Mouse (Mus musculus): Measurements from ENCODE around the gene Ociad2. TPM values are rescaled to one million over a fixed set of nuclear protein-coding genes. Genes with fewer than 3 reads are reported as not detected.
"Not testable (repeated sequence)": the region's sequence is repeated elsewhere in the genome, so short reads cannot be mapped to it uniquely, and the experiment has no call there.

Gene Ociad2
- total RNA-seq, 2 experiments from 2014 or later: 12.6 to 14.0 TPM

GRCm38 (mm10) chr5:73355393-73355792 lies 14.6 kb upstream of the Ociad2 start:
- no peak for DNase-seq (ENCODE audit: low spot score in 2 of 2)

GRCm38 (mm10) chr5:73353978-73354377 lies 13.2 kb upstream of the Ociad2 start:
- no peak for DNase-seq (ENCODE audit: low spot score in 2 of 2)

GRCm38 (mm10) chr5:73353519-73353918 lies 12.7 kb upstream of the Ociad2 start:
- DNase-seq (ENCODE audit: low spot score in 2 of 2): no peak

GRCm38 (mm10) chr5:73351796-73352195 lies 11.0 kb upstream of the Ociad2 start:
- DNase-seq (ENCODE audit: low spot score in 2 of 2): no peak

GRCm38 (mm10) chr5:73349514-73349913 lies 8.7 kb upstream of the Ociad2 start:
- DNase-seq (ENCODE audit: low spot score in 2 of 2): no peak

- DNase-seq (ENCODE audit: low spot score in 2 of 2): no peak
Measured at GRCm38 (mm10) chr5:73345254-73345653, 4.4 kb upstream of the Ociad2 start.

GRCm38 (mm10) chr5:73344310-73344709 lies 3.5 kb upstream of the Ociad2 start:
- no peak for DNase-seq (ENCODE audit: low spot score in 2 of 2)

- DNase-seq (ENCODE audit: low spot score in 2 of 2): no peak
Measured at GRCm38 (mm10) chr5:73342701-73343355, 2.0 kb upstream of the Ociad2 start.

- no peak for DNase-seq (ENCODE audit: low spot score in 2 of 2)
Measured at GRCm38 (mm10) chr5:73339779-73340722, 777 bp downstream of the Ociad2 start.

GRCm38 (mm10) chr5:73338832-73339163 lies 2.0 kb downstream of the Ociad2 start:
- DNase-seq (ENCODE audit: low spot score in 2 of 2): no peak

- peak in 1 of 2 experiments; percentile 22 for DNase-seq (ENCODE audit: low spot score in 2 of 2)
Measured at GRCm38 (mm10) chr5:73337961-73338831, 2.6 kb downstream of the Ociad2 start.

GRCm38 (mm10) chr5:73336448-73336847 lies 4.4 kb downstream of the Ociad2 start:
- no peak for DNase-seq (ENCODE audit: low spot score in 2 of 2)

- no peak for DNase-seq (ENCODE audit: low spot score in 2 of 2)
Measured at GRCm38 (mm10) chr5:73331002-73331401, 9.8 kb downstream of the Ociad2 start.

GRCm38 (mm10) chr5:73324526-73325170 lies 16.2 kb downstream of the Ociad2 start:
- no peak for DNase-seq (ENCODE audit: low spot score in 2 of 2)

GRCm38 (mm10) chr5:73323602-73324001 lies 17.2 kb downstream of the Ociad2 start:
- DNase-seq (ENCODE audit: low spot score in 2 of 2): no peak

- not testable (repeated sequence) for DNase-seq (ENCODE audit: low spot score in 2 of 2)
Measured at GRCm38 (mm10) chr5:73322684-73323083, 18.1 kb downstream of the Ociad2 start.

- DNase-seq (ENCODE audit: low spot score in 2 of 2): no peak
Measured at GRCm38 (mm10) chr5:73319306-73319705, 21.5 kb downstream of the Ociad2 start.

GRCm38 (mm10) chr5:73314654-73315053 lies 26.2 kb downstream of the Ociad2 start:
- DNase-seq (ENCODE audit: low spot score in 2 of 2): no peak

- DNase-seq (ENCODE audit: low spot score in 2 of 2): no peak
Measured at GRCm38 (mm10) chr5:73313591-73313990, 27.2 kb downstream of the Ociad2 start.

- DNase-seq (ENCODE audit: low spot score in 2 of 2): no peak
Measured at GRCm38 (mm10) chr5:73311458-73311857, 29.4 kb downstream of the Ociad2 start.

- no peak for DNase-seq (ENCODE audit: low spot score in 2 of 2)
Measured at GRCm38 (mm10) chr5:73310401-73310800, 30.4 kb downstream of the Ociad2 start.
